Mouse (Mus musculus) intestine, embryonic 14.5 days (tissue): Measurements from ENCODE around the gene Cryab. TPM values are rescaled to one million over a fixed set of nuclear protein-coding genes. Genes with fewer than 3 reads are reported as not detected.

Source experiments
- ATAC-seq: fragments of 200-750 bp; cut with Nextera tagmentation; replicated peaks from 2 replicates; pipeline ENCODE4 v1.8.0; 2017; ENCODE audit warnings: low read depth, moderate number of reproducible peaks, moderate TSS enrichment, moderate library complexity; ENCODE audit not compliant: low FRiP score, low TSS enrichment
- DNase-seq: peaks from one replicate; pipeline ENCODE4 v3.0.0-alpha.2; 2018; ENCODE audit warnings: low spot score
- H3K27ac ChIP-seq: fragments of 300-500 bp; sonication (generic); 2 replicates; pipeline ENCODE4 v1.5.1; 2014; ENCODE audit warnings: low read depth, mild to moderate bottlenecking, control low read depth
- H3K27me3 ChIP-seq: fragments of 300-500 bp; sonication (generic); replicated peaks from 2 replicates; pipeline ENCODE4 v1.6.1; 2014; ENCODE audit warnings: low read length, control low read depth; ENCODE audit not compliant: control insufficient read depth, insufficient read depth
- H3K36me3 ChIP-seq: fragments of 300-500 bp; sonication (generic); 2 replicates; pipeline ENCODE4 v1.6.1; 2014; ENCODE audit warnings: low read length, control low read depth; ENCODE audit not compliant: control insufficient read depth, insufficient read depth
- H3K4me1 ChIP-seq: fragments of 300-500 bp; sonication (generic); replicated peaks from 2 replicates; pipeline ENCODE4 v1.6.1; 2014; ENCODE audit warnings: low read length, control low read depth, mixed read lengths; ENCODE audit not compliant: control insufficient read depth, insufficient read depth
- H3K4me2 ChIP-seq: fragments of 300-500 bp; sonication (generic); 2 replicates; pipeline ENCODE4 v1.6.1; 2014; ENCODE audit warnings: low read length
- H3K4me3 ChIP-seq: fragments of 300-500 bp; sonication (generic); 2 replicates; pipeline ENCODE4 v1.5.1; 2014; ENCODE audit warnings: low read depth, low read length, control low read depth, mixed read lengths
- H3K9ac ChIP-seq: fragments of 300-500 bp; sonication (generic); 2 replicates; pipeline ENCODE4 v1.6.1; 2014; ENCODE audit warnings: mild to moderate bottlenecking, low read length
- H3K9me3 ChIP-seq: fragments of 300-500 bp; sonication (generic); 2 replicates; pipeline ENCODE4 v1.6.1; 2016; ENCODE audit warnings: low read length, control low read depth; ENCODE audit not compliant: control insufficient read depth
- WGBS: fragments of 180-500 bp; shearing (Covaris S2); extraction: QIAGEN DNeasy Blood & Tissue Kit; methylation state at CpG from one replicate; pipeline ENCODE4 v1.1.7; 2014; 5-methylcytosine and 5-hydroxymethylcytosine counted together
- polyA plus RNA-seq: library from polyadenylated mRNA; unstranded; fragments of >200 nt; fragmentation: Nextera tagmentation; extraction: Ambion mirVana; gene quantifications from 2 replicates; pipeline ENCODE4 v1.2.1, GENCODE M21; 2014

Gene Cryab
- polyA plus RNA-seq, 1 experiment from 2014 or later: 44.4 TPM

DNA sequence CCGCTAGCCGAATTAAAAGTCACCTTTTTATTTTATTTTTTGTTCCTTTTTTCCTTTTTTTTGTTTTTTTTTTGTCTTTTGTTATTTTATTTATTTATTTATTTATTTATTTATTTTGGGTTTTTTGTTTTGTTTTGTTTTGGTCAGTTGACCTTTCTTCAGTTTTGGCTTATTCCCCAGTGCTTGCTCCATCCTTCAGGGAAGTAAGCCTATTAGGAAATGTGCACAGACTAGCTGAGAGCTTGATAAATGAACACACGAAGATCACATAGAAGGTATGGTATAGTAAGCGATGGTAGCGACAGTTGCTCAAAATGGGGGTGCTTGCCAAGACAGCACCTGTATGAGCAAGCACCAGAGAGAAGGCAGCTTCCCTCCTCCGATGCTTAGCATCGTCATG lies 46.5 kb downstream of the Cryab start:
- no peak for DNase-seq
- Histone ChIP-seq H3K27me3 (no peaks in the 10 kb centered on the region), H3K4me2 (no peak overlapping the region), H3K36me3 (peaks cover 70% of the 10 kb centered on the region), H3K4me3 (no peak overlapping the region), H3K9me3 (no peaks in the 10 kb centered on the region), H3K27ac (no peak overlapping the region), H3K9ac (no peak overlapping the region), H3K4me1 (no peaks in the 10 kb centered on the region)
- WGBS: 95% methylated on average over 7 of the region's 7 CpGs
- no peak for ATAC-seq

DNA sequence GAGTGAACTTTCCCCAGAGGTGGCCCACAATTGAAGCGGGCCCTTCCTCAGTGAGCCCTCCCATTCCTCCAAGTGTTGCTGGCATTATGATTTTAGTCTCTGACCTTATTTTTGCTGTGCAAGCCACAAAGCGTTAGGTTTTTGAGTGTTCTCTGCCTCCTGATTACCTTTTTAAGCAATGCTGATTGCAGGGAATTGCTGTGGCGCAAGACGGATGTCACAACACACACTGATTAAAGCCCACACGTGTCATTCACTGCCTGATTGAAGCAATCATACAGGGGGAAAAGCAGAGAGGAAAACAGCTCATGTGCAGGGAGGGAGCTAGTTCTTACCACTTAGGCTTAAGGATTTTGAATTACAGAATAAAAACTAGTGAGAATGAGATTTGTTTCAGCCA lies 47.2 kb downstream of the Cryab start:
- Histone ChIP-seq H3K4me2 (no peak overlapping the region), H3K27ac (no peak overlapping the region), H3K27me3 (no peaks in the 10 kb centered on the region), H3K9me3 (no peaks in the 10 kb centered on the region), H3K9ac (no peak overlapping the region), H3K36me3 (peaks cover 74% of the 10 kb centered on the region), H3K4me3 (no peak overlapping the region), H3K4me1 (no peaks in the 10 kb centered on the region)
- DNase-seq: no peak
- 84% methylated on average over 5 of the region's 5 CpGs for WGBS
- no peak for ATAC-seq

DNA sequence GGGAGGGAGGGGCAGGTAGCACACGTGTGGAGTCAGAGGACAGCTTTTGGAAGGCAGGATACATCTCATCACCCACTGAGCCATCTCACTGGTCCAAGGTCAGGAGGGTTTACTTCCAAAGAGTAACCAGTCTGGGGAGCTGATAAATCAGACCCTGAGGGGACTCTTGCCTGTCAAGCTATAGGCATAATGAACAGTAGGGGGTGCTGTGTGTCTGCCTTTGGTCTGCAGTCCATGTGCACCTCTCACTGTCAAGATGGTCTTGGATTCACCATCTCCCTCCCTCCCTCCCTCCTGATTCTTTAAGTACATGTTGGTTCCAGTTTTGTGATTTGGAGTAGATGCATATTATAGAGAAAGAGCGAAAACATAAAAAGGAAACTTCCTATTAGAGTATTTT lies 49.9 kb downstream of the Cryab start:
- Histone ChIP-seq H3K27ac (no peak overlapping the region), H3K4me1 (no peaks in the 10 kb centered on the region), H3K4me3 (no peak overlapping the region), H3K4me2 (no peak overlapping the region), H3K27me3 (no peaks in the 10 kb centered on the region), H3K9me3 (no peaks in the 10 kb centered on the region), H3K36me3 (peaks cover 80% of the 10 kb centered on the region), H3K9ac (no peak overlapping the region)
- ATAC-seq (no peak), DNase-seq (no peak)
- 53% methylated on average over 2 of the region's 2 CpGs for WGBS

DNA sequence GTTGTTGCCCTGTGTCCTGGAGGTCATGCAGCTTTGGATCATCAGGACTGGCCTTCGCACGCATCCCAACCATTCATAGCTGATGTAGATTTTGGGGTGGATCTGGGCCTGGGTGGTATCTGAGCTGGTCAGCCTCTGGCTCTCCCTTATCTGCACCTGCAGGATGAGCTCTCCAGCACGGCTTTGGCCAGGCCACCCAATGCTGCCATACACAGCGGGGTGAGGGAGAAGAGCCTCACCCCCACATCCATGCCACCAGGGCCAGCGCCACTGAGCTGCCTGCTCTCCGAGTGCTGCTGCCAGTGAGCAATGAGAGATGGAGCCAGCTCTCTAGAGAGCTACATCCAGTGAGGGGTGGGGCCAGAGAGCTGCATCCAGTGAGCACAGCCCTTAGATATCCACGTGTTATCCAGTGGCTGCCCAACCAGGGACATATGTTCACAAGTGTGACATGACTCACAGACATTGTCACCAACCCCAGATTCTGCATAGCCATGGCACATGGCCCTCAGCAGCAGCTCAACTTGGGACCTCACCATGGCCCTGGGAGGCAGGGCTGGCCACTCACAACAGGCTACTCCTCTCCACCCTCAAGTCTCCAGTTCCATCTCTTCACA lies 52.0 kb downstream of the Cryab start:
- H3K9me3 ChIP-seq: no peaks in the 10 kb centered on the region
- peaks cover 87% of the 10 kb centered on the region for H3K36me3 ChIP-seq
- H3K9ac ChIP-seq: no peak overlapping the region
- no peak for DNase-seq
- no peak for ATAC-seq
- no peak overlapping the region for H3K4me2 ChIP-seq
- no peak overlapping the region for H3K4me3 ChIP-seq
- 93% methylated on average over 7 of the region's 7 CpGs for WGBS
- H3K27me3 ChIP-seq: no peaks in the 10 kb centered on the region
- no peaks in the 10 kb centered on the region for H3K4me1 ChIP-seq
- H3K27ac ChIP-seq: no peak overlapping the region

Other genes starting within 250 kb of the Cryab start
- gene Pts, start 222.6 kb upstream of the Cryab start, polyA plus RNA-seq: 82.3 and 85.6 TPM in 2 replicates
- 13.4 and 13.5 TPM in 2 replicates for gene Il18, start 196.5 kb upstream of the Cryab start, polyA plus RNA-seq
- 0.32 and 0.41 TPM in 2 replicates for gene Bco2, start 196.1 kb upstream of the Cryab start, polyA plus RNA-seq
- not detected in 2 replicates for gene Tex12, start 190.0 kb upstream of the Cryab start, polyA plus RNA-seq
- 407 and 414 TPM in 2 replicates for gene Sdhd, start 147.5 kb upstream of the Cryab start, polyA plus RNA-seq
- 297 and 341 TPM in 2 replicates for gene Timm8b, start 147.4 kb upstream of the Cryab start, polyA plus RNA-seq
- 2.3 and 3.8 TPM in 2 replicates for gene Pih1d2, start 134.0 kb upstream of the Cryab start, polyA plus RNA-seq
- 20.7 and 24.7 TPM in 2 replicates for gene Nkapd1, start 133.9 kb upstream of the Cryab start, polyA plus RNA-seq
- gene Dlat, start 91.5 kb upstream of the Cryab start, polyA plus RNA-seq: 52.9 and 60.9 TPM in 2 replicates
- gene Dixdc1, start 11.8 kb upstream of the Cryab start, polyA plus RNA-seq: 7.7 and 8.6 TPM in 2 replicates
- gene 2310030G06Rik, start 4.8 kb upstream of the Cryab start, polyA plus RNA-seq: 10.3 and 12.7 TPM in 2 replicates
- gene Hspb2, start 1.0 kb downstream of the Cryab start, polyA plus RNA-seq: 2.1 and 4.0 TPM in 2 replicates
- 13.5 and 15.4 TPM in 2 replicates for gene Fdxacb1, start 16.9 kb downstream of the Cryab start, polyA plus RNA-seq
- 44.6 and 48.7 TPM in 2 replicates for gene Alg9, start 23.7 kb downstream of the Cryab start, polyA plus RNA-seq
- gene 1110032A03Rik, start 24.2 kb downstream of the Cryab start, polyA plus RNA-seq: 31.8 and 32.0 TPM in 2 replicates
- gene Ppp2r1b, start 94.0 kb downstream of the Cryab start, polyA plus RNA-seq: 73.9 and 80.8 TPM in 2 replicates